Mouse (Mus musculus) liver, embryonic 14.5 days (tissue): ENCODE results near the gene Trp53bp2. TPM values are rescaled to one million over a fixed set of nuclear protein-coding genes. Genes with fewer than 3 reads are reported as not detected.

Source experiments
- ATAC-seq: fragments of 200-750 bp; cut with Nextera tagmentation; 2 replicates; pipeline ENCODE4 v1.8.0; 2017; ENCODE audit warnings: moderate number of reproducible peaks, mild to moderate bottlenecking, moderate library complexity; ENCODE audit not compliant: insufficient read depth
- DNase-seq, 3 experiments: peaks; one replicate each; pipeline ENCODE4 v3.0.0-alpha.2; 2012 to 2013; ENCODE audit warnings: low read depth in 3 of 3, low spot score in 3 of 3
- H3K27ac ChIP-seq: fragments of 300-500 bp; sonication (generic); 2 replicates; pipeline ENCODE4 v1.5.1; 2014; ENCODE audit warnings: moderate library complexity, mild to moderate bottlenecking, control low read depth, inconsistent platforms
- H3K27me3 ChIP-seq: fragments of 300-500 bp; sonication (generic); 2 replicates; pipeline ENCODE4 v1.6.1; 2014; ENCODE audit warnings: mild to moderate bottlenecking, low read length, moderate library complexity; ENCODE audit not compliant: control insufficient read depth, insufficient read depth
- H3K36me3 ChIP-seq: fragments of 300-500 bp; sonication (generic); replicated peaks from 2 replicates; pipeline ENCODE4 v1.6.1; 2014; ENCODE audit warnings: low read depth; ENCODE audit not compliant: control insufficient read depth, insufficient read depth
- H3K4me1 ChIP-seq, 2 experiments: fragments of 200-500 bp in 1 of 2; fragments of 300-500 bp in 1 of 2; sonication (generic) in 1 of 2; replicated peaks; 2 replicates each; pipeline ENCODE4 v1.6.1; 2012 to 2014; ENCODE audit warnings: antibody characterized with exemption in 1 of 2, inconsistent platforms in 1 of 2, low read length in 1 of 2; ENCODE audit not compliant: control insufficient read depth in 2 of 2, insufficient read depth in 2 of 2
- H3K4me2 ChIP-seq: fragments of 300-500 bp; sonication (generic); 2 replicates; pipeline ENCODE4 v1.6.1; 2014; ENCODE audit warnings: low read depth, mild to moderate bottlenecking, control low read depth, moderate library complexity
- H3K4me3 ChIP-seq, 2 experiments: fragments of 200-500 bp in 1 of 2; fragments of 300-500 bp in 1 of 2; sonication (generic) in 1 of 2; 2 replicates each; pipeline ENCODE4 v1.5.1; 2012 to 2014; ENCODE audit warnings: low read depth in 2 of 2, low read length in 2 of 2, mild to moderate bottlenecking in 2 of 2, control low read depth in 1 of 2, inconsistent platforms in 1 of 2, moderate library complexity in 1 of 2; ENCODE audit not compliant: insufficient read depth in 1 of 2
- H3K9ac ChIP-seq: fragments of 300-500 bp; sonication (generic); replicated peaks from 2 replicates; pipeline ENCODE4 v1.6.1; 2014; ENCODE audit warnings: mild to moderate bottlenecking, control low read depth, moderate library complexity
- H3K9me3 ChIP-seq: fragments of 300-500 bp; sonication (generic); 2 replicates; pipeline ENCODE4 v1.6.1; 2016; ENCODE audit warnings: low read length, mixed read lengths; ENCODE audit not compliant: control insufficient read depth
- CTCF ChIP-seq: IDR thresholded peaks from 2 replicates; pipeline ENCODE4 v1.5.1; 2016; ENCODE audit warnings: antibody characterized with exemption, low read depth, control low read depth
- EP300 ChIP-seq: IDR thresholded peaks from 2 replicates; pipeline ENCODE4 v1.6.1; 2016; ENCODE audit warnings: antibody characterized with exemption, low read depth
- WGBS: fragments of 180-500 bp; shearing (Covaris S2); extraction: QIAGEN DNeasy Blood & Tissue Kit; methylation state at CpG from one replicate; pipeline ENCODE4 v1.1.7; 2014; ENCODE audit not compliant: insufficient replicate concordance; 5-methylcytosine and 5-hydroxymethylcytosine counted together
- polyA plus RNA-seq, 2 experiments: library from polyadenylated mRNA; depleted of rRNA in 1 of 2; stranded (reverse) in 1 of 2; unstranded in 1 of 2; fragments of >200 nt; fragmentation: Nextera tagmentation in 1 of 2; extraction: Ambion mirVana in 1 of 2; gene quantifications; 2 replicates each; pipeline versions ENCODE4 v1.2.1 to v1.2.3; 2012 to 2014

The Trp53bp2 gene
- polyA plus RNA-seq, 2 experiments = 2.5 to 2.7 TPM

GRCm38 (mm10) chr1:182481138-182481537 is 72.2 kb downstream of the Trp53bp2 start:
- Histone ChIP-seq H3K27ac (no peak overlapping the region), H3K9me3 (no peaks in the 10 kb centered on the region), H3K9ac (no peak overlapping the region), H3K27me3 (no peaks in the 10 kb centered on the region), H3K4me2 (no peak overlapping the region), H3K4me3 (no peak overlapping the region), H3K36me3 (no peaks in the 10 kb centered on the region), H3K4me1 (peaks cover 0 to 7% of the 10 kb centered on the region in 2 experiments; a peak in 1 of 4 replicates)
- ATAC-seq (no peak), DNase-seq (no peak)
- WGBS = 78% methylated on average over 7 of the region's 7 CpGs
- no peak for TF ChIP-seq CTCF

GRCm38 (mm10) chr1:182481646-182482295 is 72.8 kb downstream of the Trp53bp2 start:
- Histone ChIP-seq H3K27ac (no peak overlapping the region), H3K4me3 (no peak overlapping the region), H3K9ac (no peak overlapping the region), H3K27me3 (no peaks in the 10 kb centered on the region), H3K4me2 (no peak overlapping the region), H3K36me3 (no peaks in the 10 kb centered on the region), H3K9me3 (no peaks in the 10 kb centered on the region), H3K4me1 (peaks cover 0 to 7% of the 10 kb centered on the region in 2 experiments; a peak in 1 of 4 replicates)
- TF ChIP-seq CTCF (no peak), EP300 (no peak)
- 68% methylated on average over 10 of the region's 10 CpGs for WGBS
- no peak for DNase-seq
- ATAC-seq = no peak

GRCm38 (mm10) chr1:182482991-182483909 is 74.3 kb downstream of the Trp53bp2 start:
- Histone ChIP-seq H3K27me3 (no peaks in the 10 kb centered on the region), H3K4me2 (no peak overlapping the region), H3K9me3 (no peaks in the 10 kb centered on the region), H3K27ac (no peak overlapping the region), H3K4me1 (peaks cover 0 to 7% of the 10 kb centered on the region in 2 experiments; a peak in 1 of 4 replicates), H3K4me3 (no peak overlapping the region), H3K9ac (no peak overlapping the region), H3K36me3 (no peaks in the 10 kb centered on the region)
- no peak for DNase-seq
- TF ChIP-seq CTCF = no peak
- TF ChIP-seq EP300 = no peak
- ATAC-seq = no peak
- 73% methylated on average over 14 of the region's 14 CpGs for WGBS

- H3K9ac ChIP-seq = no peak overlapping the region
- H3K4me2 ChIP-seq = no peak overlapping the region
- H3K36me3 ChIP-seq = no peaks in the 10 kb centered on the region
- no peaks in the 10 kb centered on the region for H3K27me3 ChIP-seq
- no peaks in the 10 kb centered on the region for H3K9me3 ChIP-seq
- ATAC-seq = no peak
- H3K4me1 ChIP-seq = peaks cover 0 to 5% of the 10 kb centered on the region in 2 experiments; a peak in 1 of 4 replicates
- 73% methylated on average over 12 of the region's 12 CpGs for WGBS
- DNase-seq = no peak
- TF ChIP-seq EP300 (no peak), CTCF (no peak)
- H3K27ac ChIP-seq = no peak overlapping the region
- no peak overlapping the region for H3K4me3 ChIP-seq
Observed at GRCm38 (mm10) chr1:182483910-182484274, 74.9 kb downstream of the Trp53bp2 start.

- TF ChIP-seq CTCF (no peak), EP300 (no peak)
- Histone ChIP-seq H3K4me2 (no peak overlapping the region), H3K4me1 (peaks cover 0 to 3% of the 10 kb centered on the region in 2 experiments; a peak in 1 of 4 replicates), H3K27ac (no peak overlapping the region), H3K27me3 (no peaks in the 10 kb centered on the region), H3K9ac (no peak overlapping the region), H3K36me3 (no peaks in the 10 kb centered on the region), H3K9me3 (no peaks in the 10 kb centered on the region), H3K4me3 (no peak overlapping the region)
- ATAC-seq = no peak
- WGBS = 83% methylated on average over 10 of the region's 10 CpGs
- no peak for DNase-seq
Observed at GRCm38 (mm10) chr1:182488503-182488902, 79.5 kb downstream of the Trp53bp2 start.
